20 mouse cellular contexts compared by ENCODE assay signal in genomic region chr10:59091988-59092387, GRCm38 (mm10).
DNase-seq lines count a peak whose midpoint lies in the region; ATAC-seq lines count a peak whose summit lies in the region.
"Had no signal": no experiment of that assay in that cellular context is flagged by ENCODE, and none has a peak within 500 bp of the region (broad histone marks: within the 10 kb centered on the region; RNA-seq: fewer than 3 reads in every experiment).

No protein-coding gene starts in this region.

- no peak overlapping the region for H3K4me3 ChIP-seq in hindbrain, embryonic 14.5 days (replicated peaks; ENCODE audit: low read length)
- no peak overlapping the region for H3K4me3 ChIP-seq in hindbrain, embryonic 12.5 days
- H3K4me3 ChIP-seq in midbrain, embryonic 13.5 days (replicated peaks) = no peak overlapping the region
- no peak overlapping the region for H3K4me3 ChIP-seq in midbrain, embryonic 16.5 days (ENCODE audit: low read depth, low read length)
- no peak overlapping the region for H3K4me3 ChIP-seq in forebrain, embryonic 13.5 days
- no peak overlapping the region for H3K4me3 ChIP-seq in neural tube, embryonic 15.5 days (replicated peaks)
- H3K4me3 ChIP-seq: heart, embryonic 15.5 days; stomach, embryonic 15.5 days had no signal

- DNase-seq in hindbrain, embryonic 14.5 days (ENCODE audit: low spot score) = peak; percentile 45
- DNase-seq in urinary bladder, postnatal 10 days (ENCODE audit: low spot score) = no peak
- DNase-seq: adrenal gland, postnatal 36 days; cerebellum, adult 11-12 months; heart, postnatal 36 days; kidney, adult 2 months; liver, postnatal 0 days; retina, postnatal 1 day; right cerebral cortex, postnatal 4 days had no signal

- no peak overlapping the region for H3K9ac ChIP-seq in hindbrain, embryonic 14.5 days
- H3K9ac ChIP-seq in hindbrain, embryonic 12.5 days = no peak overlapping the region
- no peak overlapping the region for H3K9ac ChIP-seq in midbrain, embryonic 13.5 days (replicated peaks)
- no peak overlapping the region for H3K9ac ChIP-seq in midbrain, embryonic 16.5 days (ENCODE audit: low read depth, low read length)
- no peak overlapping the region for H3K9ac ChIP-seq in forebrain, embryonic 13.5 days
- H3K9ac ChIP-seq in neural tube, embryonic 15.5 days (replicated peaks) = no peak overlapping the region
- H3K9ac ChIP-seq: heart, embryonic 15.5 days; liver, postnatal 0 days; stomach, embryonic 15.5 days had no signal

- no peaks in the 10 kb centered on the region for H3K27me3 ChIP-seq in hindbrain, embryonic 14.5 days (ENCODE audit: control insufficient read depth, insufficient read depth, low read length)
- H3K27me3 ChIP-seq in hindbrain, embryonic 12.5 days = peaks cover 21% of the 10 kb centered on the region
- H3K27me3 ChIP-seq in midbrain, embryonic 13.5 days = 0 out of 2 replicates have a peak, but pooled peaks cover 6% of the 10 kb centered on the region
- H3K27me3 ChIP-seq in midbrain, embryonic 16.5 days (ENCODE audit: control insufficient read depth, insufficient read depth, low read depth, low read length) = no peaks in the 10 kb centered on the region
- H3K27me3 ChIP-seq in forebrain, embryonic 13.5 days = no peaks in the 10 kb centered on the region
- no peaks in the 10 kb centered on the region for H3K27me3 ChIP-seq in neural tube, embryonic 15.5 days (replicated peaks)
- H3K27me3 ChIP-seq: stomach, embryonic 15.5 days had no signal

- no peak for ATAC-seq in hindbrain, embryonic 14.5 days (ENCODE audit: low FRiP score)
- ATAC-seq in hindbrain, embryonic 12.5 days (ENCODE audit: low FRiP score) = no peak
- no peak for ATAC-seq in midbrain, embryonic 13.5 days
- ATAC-seq in midbrain, embryonic 16.5 days = no peak
- ATAC-seq in forebrain, embryonic 13.5 days = no peak
- ATAC-seq in neural tube, embryonic 15.5 days (ENCODE audit: low FRiP score) = no peak
- ATAC-seq: liver, postnatal 0 days; lung, postnatal 0 days; Patski had no signal

- 70% methylated on average over 7 of the region's 7 CpGs for WGBS in hindbrain, embryonic 14.5 days
- 84% methylated on average over 7 of the region's 7 CpGs for WGBS in hindbrain, embryonic 12.5 days
- 84% methylated on average over 7 of the region's 7 CpGs for WGBS in midbrain, embryonic 13.5 days
- WGBS in midbrain, embryonic 16.5 days = 70% methylated on average over 7 of the region's 7 CpGs
- 62% methylated on average over 7 of the region's 7 CpGs for WGBS in forebrain, embryonic 13.5 days
- WGBS in neural tube, embryonic 15.5 days = 63% methylated on average over 7 of the region's 7 CpGs

- no peaks in the 10 kb centered on the region for H3K9me3 ChIP-seq in hindbrain, embryonic 14.5 days (ENCODE audit: control insufficient read depth, low read length)
- no peaks in the 10 kb centered on the region for H3K9me3 ChIP-seq in hindbrain, embryonic 12.5 days (replicated peaks)
- no peaks in the 10 kb centered on the region for H3K9me3 ChIP-seq in midbrain, embryonic 13.5 days
- no peaks in the 10 kb centered on the region for H3K9me3 ChIP-seq in midbrain, embryonic 16.5 days (replicated peaks; ENCODE audit: control insufficient read depth, low read length, poor library complexity, severe bottlenecking)
- H3K9me3 ChIP-seq in forebrain, embryonic 13.5 days (replicated peaks) = no peaks in the 10 kb centered on the region
- no peaks in the 10 kb centered on the region for H3K9me3 ChIP-seq in neural tube, embryonic 15.5 days (replicated peaks)
- H3K9me3 ChIP-seq: heart, embryonic 15.5 days; stomach, embryonic 15.5 days had no signal

- no peak overlapping the region for H3K4me2 ChIP-seq in hindbrain, embryonic 14.5 days (replicated peaks)
- H3K4me2 ChIP-seq in hindbrain, embryonic 12.5 days (replicated peaks) = no peak overlapping the region
- no peak overlapping the region for H3K4me2 ChIP-seq in midbrain, embryonic 13.5 days (replicated peaks)
- H3K4me2 ChIP-seq in midbrain, embryonic 16.5 days (ENCODE audit: low read length) = no peak overlapping the region
- peak overlapping the region; percentile 4; the same call in 1 of the 2 replicates for H3K4me2 ChIP-seq in forebrain, embryonic 13.5 days
- H3K4me2 ChIP-seq in neural tube, embryonic 15.5 days = no peak overlapping the region
- H3K4me2 ChIP-seq: heart, embryonic 15.5 days; stomach, embryonic 15.5 days had no signal

- H3K36me3 ChIP-seq in hindbrain, embryonic 14.5 days (replicated peaks; ENCODE audit: control insufficient read depth, insufficient read depth) = no peaks in the 10 kb centered on the region
- no peaks in the 10 kb centered on the region for H3K36me3 ChIP-seq in hindbrain, embryonic 12.5 days
- no peaks in the 10 kb centered on the region for H3K36me3 ChIP-seq in midbrain, embryonic 13.5 days
- H3K36me3 ChIP-seq in midbrain, embryonic 16.5 days (ENCODE audit: control insufficient read depth, insufficient read depth, low read length) = no peaks in the 10 kb centered on the region
- H3K36me3 ChIP-seq in forebrain, embryonic 13.5 days (ENCODE audit: poor library complexity, severe bottlenecking) = peaks cover 9% of the 10 kb centered on the region
- 0 out of 2 replicates have a peak, but pooled peaks cover 3% of the 10 kb centered on the region for H3K36me3 ChIP-seq in neural tube, embryonic 15.5 days
- H3K36me3 ChIP-seq: heart, embryonic 15.5 days; stomach, embryonic 15.5 days had no signal

- 0 out of 2 replicates have a peak overlapping the region, but pooled peaks have one; percentile 84 for H3K27ac ChIP-seq in hindbrain, embryonic 14.5 days
- no peak overlapping the region for H3K27ac ChIP-seq in hindbrain, embryonic 12.5 days
- peak overlapping the region; percentile 20; the same call in 1 of the 2 replicates for H3K27ac ChIP-seq in midbrain, embryonic 13.5 days
- H3K27ac ChIP-seq in midbrain, embryonic 16.5 days (ENCODE audit: low read length) = no peak overlapping the region
- peak overlapping the region; percentile 92 for H3K27ac ChIP-seq in forebrain, embryonic 13.5 days
- peak overlapping the region; percentile 72 for H3K27ac ChIP-seq in neural tube, embryonic 15.5 days (replicated peaks)
- H3K27ac ChIP-seq: heart, embryonic 15.5 days; kidney, postnatal 0 days; macrophage; stomach, embryonic 15.5 days had no signal

- H3K4me1 ChIP-seq in hindbrain, embryonic 14.5 days (replicated peaks; ENCODE audit: control insufficient read depth, insufficient read depth, low read length) = peaks cover 52% of the 10 kb centered on the region
- H3K4me1 ChIP-seq in hindbrain, embryonic 12.5 days = peaks cover 45% of the 10 kb centered on the region
- peaks cover 53% of the 10 kb centered on the region for H3K4me1 ChIP-seq in midbrain, embryonic 13.5 days (replicated peaks)
- H3K4me1 ChIP-seq in midbrain, embryonic 16.5 days (ENCODE audit: control insufficient read depth, insufficient read depth, low read length) = peaks cover 41% of the 10 kb centered on the region
- H3K4me1 ChIP-seq in forebrain, embryonic 13.5 days = peaks cover 63% of the 10 kb centered on the region
- H3K4me1 ChIP-seq in neural tube, embryonic 15.5 days = peaks cover 29% of the 10 kb centered on the region
- H3K4me1 ChIP-seq: stomach, embryonic 15.5 days had no signal

Comparison
In these comparisons a context has a peak if more than half of its experiments do, and no peak if none do; other contexts are left out.
1. H3K27ac ChIP-seq: peak in hindbrain, embryonic 14.5 days (single experiment), midbrain, embryonic 13.5 days (single experiment), forebrain, embryonic 13.5 days (single experiment) and neural tube, embryonic 15.5 days (single experiment); none in hindbrain, embryonic 12.5 days (single experiment) and midbrain, embryonic 16.5 days (single experiment).